Mouse (Mus musculus) MEL (cell line): ENCODE measurements at regions not wholly inside any gene's neighbourhood (a gene's known extent, or its start where the extent isn't known, plus 50 kb on each side); places are given as distances from the start of the nearest gene placed in this dataset.

Experiments used
- EP300 ChIP-seq, 2 experiments: IDR thresholded peaks; 2 replicates each; pipeline ENCODE4 v1.6.1; 2011; ENCODE audit warnings: improper control_type of control experiment in 2 of 2, low read length in 2 of 2, low read depth in 1 of 2, mild to moderate bottlenecking in 1 of 2
- ETS1 ChIP-seq: IDR thresholded peaks from 2 replicates; pipeline ENCODE4 v1.6.1; 2012; ENCODE audit warnings: low read depth, mild to moderate bottlenecking, inconsistent platforms, low read length, improper control_type of control experiment, moderate library complexity
- GATA1 ChIP-seq: IDR thresholded peaks from 2 replicates; pipeline ENCODE4 v1.6.1; 2011; ENCODE audit warnings: low read depth, low read length, improper control_type of control experiment
- MEF2A ChIP-seq: IDR thresholded peaks from 2 replicates; pipeline ENCODE4 v1.6.1; 2014; ENCODE audit warnings: low read depth, mild to moderate bottlenecking, inconsistent platforms, low read length, improper control_type of control experiment; ENCODE audit not compliant: poor library complexity, insufficient replicate concordance, severe bottlenecking; ENCODE audit errors: extremely low read depth
- RCOR1 ChIP-seq: IDR thresholded peaks from 2 replicates; pipeline ENCODE4 v1.6.1; 2012; ENCODE audit warnings: low read depth, mild to moderate bottlenecking, inconsistent platforms, low read length, improper control_type of control experiment

GRCm38 (mm10) chr9:32836371-32836770 lies 200.3 kb downstream of the Ets1 start:
- TF ChIP-seq MEF2A (no peak), RCOR1 (no peak), GATA1 (no peak), EP300 (IDR thresholded peaks at IDR 0.05; ENCODE audit: low read depth in 1 of 2, low read length in 2 of 2) (no peak), ETS1 (no peak)
